Mouse (Mus musculus) hindbrain, embryonic 14.5 days (tissue): ENCODE results near the gene Crabp1. TPM values are rescaled to one million over a fixed set of nuclear protein-coding genes. Genes with fewer than 3 reads are reported as not detected.
A peak's percentile ranks its signal among the peaks of the same experiment; 100 is the strongest.

Source experiments
- ATAC-seq: fragments of 200-750 bp; cut with Nextera tagmentation; 2 replicates; pipeline ENCODE4 v1.8.0; 2017; ENCODE audit warnings: moderate number of reproducible peaks, mild to moderate bottlenecking, moderate TSS enrichment, moderate library complexity; ENCODE audit not compliant: low FRiP score
- DNase-seq: peaks from one replicate; pipeline ENCODE4 v3.0.0-alpha.2; 2015; ENCODE audit warnings: low spot score
- H3K27ac ChIP-seq: fragments of 300-500 bp; sonication (generic); 2 replicates; pipeline ENCODE4 v1.5.1; 2014; ENCODE audit warnings: mild to moderate bottlenecking, moderate library complexity
- H3K27me3 ChIP-seq: fragments of 300-500 bp; sonication (generic); 2 replicates; pipeline ENCODE4 v1.6.1; 2014; ENCODE audit warnings: mild to moderate bottlenecking, low read length, mixed read lengths; ENCODE audit not compliant: control insufficient read depth, insufficient read depth
- H3K36me3 ChIP-seq: fragments of 300-500 bp; sonication (generic); replicated peaks from 2 replicates; pipeline ENCODE4 v1.6.1; 2014; ENCODE audit not compliant: control insufficient read depth, insufficient read depth
- H3K4me1 ChIP-seq: fragments of 300-500 bp; sonication (generic); replicated peaks from 2 replicates; pipeline ENCODE4 v1.6.1; 2014; ENCODE audit warnings: antibody characterized with exemption, low read length, mixed read lengths; ENCODE audit not compliant: control insufficient read depth, insufficient read depth
- H3K4me2 ChIP-seq: fragments of 300-500 bp; sonication (generic); replicated peaks from 2 replicates; pipeline ENCODE4 v1.6.1; 2014; ENCODE audit warnings: mild to moderate bottlenecking, moderate library complexity
- H3K4me3 ChIP-seq: fragments of 300-500 bp; sonication (generic); replicated peaks from 2 replicates; pipeline ENCODE4 v1.5.1; 2014; ENCODE audit warnings: mild to moderate bottlenecking, low read length
- H3K9ac ChIP-seq: fragments of 300-500 bp; sonication (generic); 2 replicates; pipeline ENCODE4 v1.6.1; 2014
- H3K9me3 ChIP-seq: fragments of 300-500 bp; sonication (generic); 2 replicates; pipeline ENCODE4 v1.6.1; 2016; ENCODE audit warnings: low read length; ENCODE audit not compliant: control insufficient read depth
- whole genome bisulfite sequencing: fragments of 180-500 bp; shearing (Covaris S2); extraction: QIAGEN DNeasy Blood & Tissue Kit; methylation state at CpG from one replicate; pipeline ENCODE4 v1.1.7; 2014; 5-methylcytosine and 5-hydroxymethylcytosine counted together
- polyA plus RNA-seq: library from polyadenylated mRNA; unstranded; fragments of >200 nt; fragmentation: Nextera tagmentation; extraction: Ambion mirVana; gene quantifications from 2 replicates; pipeline ENCODE4 v1.2.1, GENCODE M21; 2014

The Crabp1 gene
- polyA plus RNA-seq, 1 experiment from 2014 or later = 364 TPM

- Histone ChIP-seq H3K4me2 (peak overlapping the region; percentile 81), H3K9ac (no peak overlapping the region), H3K27ac (no peak overlapping the region), H3K9me3 (no peaks in the 10 kb centered on the region), H3K4me1 (0 out of 2 replicates have a peak, but pooled peaks cover 26% of the 10 kb centered on the region), H3K36me3 (no peaks in the 10 kb centered on the region), H3K27me3 (peaks cover 35% of the 10 kb centered on the region), H3K4me3 (peak overlapping the region; percentile 36)
- ATAC-seq (no peak), DNase-seq (no peak)
- 21% methylated on average over 12 of the region's 12 CpGs for WGBS
Observed at GRCm38 (mm10) chr9:54764091-54764490, 457 bp upstream of the Crabp1 start.

GRCm38 (mm10) chr9:54765336-54766085 is 963 bp downstream of the Crabp1 start:
- under 1% methylated on average over 41 of the region's 41 CpGs for WGBS
- Histone ChIP-seq H3K9ac (peak overlapping the region; percentile 28), H3K4me1 (0 out of 2 replicates have a peak, but pooled peaks cover 33% of the 10 kb centered on the region), H3K27me3 (peaks cover 35% of the 10 kb centered on the region), H3K27ac (no peak overlapping the region), H3K36me3 (no peaks in the 10 kb centered on the region), H3K4me3 (peak overlapping the region; percentile 36), H3K9me3 (no peaks in the 10 kb centered on the region), H3K4me2 (peak overlapping the region; percentile 81)
- DNase-seq (no peak), ATAC-seq (0 out of 2 replicates have a peak, but pooled peaks have one; percentile 38)

GRCm38 (mm10) chr9:54770140-54770780 is 5.7 kb downstream of the Crabp1 start:
- Histone ChIP-seq H3K4me3 (no peak overlapping the region), H3K36me3 (no peaks in the 10 kb centered on the region), H3K27ac (no peak overlapping the region), H3K4me2 (no peak overlapping the region), H3K27me3 (peaks cover 7% of the 10 kb centered on the region), H3K9ac (no peak overlapping the region), H3K4me1 (0 out of 2 replicates have a peak, but pooled peaks cover 22% of the 10 kb centered on the region), H3K9me3 (no peaks in the 10 kb centered on the region)
- ATAC-seq (no peak), DNase-seq (no peak)
- WGBS = 39% methylated on average over 11 of the region's 11 CpGs

GRCm38 (mm10) chr9:54776451-54776982 is 12.0 kb downstream of the Crabp1 start:
- DNase-seq = peak; percentile 50
- no peak for ATAC-seq
- no peaks in the 10 kb centered on the region for H3K27me3 ChIP-seq
- H3K4me1 ChIP-seq = no peaks in the 10 kb centered on the region
- no peaks in the 10 kb centered on the region for H3K9me3 ChIP-seq
- WGBS = 84% methylated on average over 13 of the region's 13 CpGs
- no peak overlapping the region for H3K27ac ChIP-seq
- no peak overlapping the region for H3K4me3 ChIP-seq
- H3K4me2 ChIP-seq = no peak overlapping the region
- H3K36me3 ChIP-seq = no peaks in the 10 kb centered on the region
- H3K9ac ChIP-seq = no peak overlapping the region

GRCm38 (mm10) chr9:54779280-54779679 is 14.7 kb downstream of the Crabp1 start:
- Histone ChIP-seq H3K27me3 (no peaks in the 10 kb centered on the region), H3K4me2 (no peak overlapping the region), H3K9ac (no peak overlapping the region), H3K4me3 (no peak overlapping the region), H3K9me3 (no peaks in the 10 kb centered on the region), H3K36me3 (no peaks in the 10 kb centered on the region), H3K4me1 (no peaks in the 10 kb centered on the region), H3K27ac (no peak overlapping the region)
- no peak for ATAC-seq
- DNase-seq = no peak
- WGBS = 80% methylated on average over 8 of the region's 8 CpGs

- Histone ChIP-seq H3K9me3 (no peaks in the 10 kb centered on the region), H3K27me3 (no peaks in the 10 kb centered on the region), H3K4me2 (no peak overlapping the region), H3K4me1 (peaks cover 4% of the 10 kb centered on the region; the same call in 1 of the 2 replicates), H3K4me3 (no peak overlapping the region), H3K36me3 (no peaks in the 10 kb centered on the region), H3K9ac (no peak overlapping the region), H3K27ac (no peak overlapping the region)
- DNase-seq (no peak), ATAC-seq (no peak)
- 55% methylated on average over 15 of the region's 15 CpGs for WGBS
Observed at GRCm38 (mm10) chr9:54782504-54782903, 18.0 kb downstream of the Crabp1 start.

GRCm38 (mm10) chr9:54784003-54784402 is 19.5 kb downstream of the Crabp1 start:
- WGBS = 38% methylated on average over 3 of the region's 3 CpGs
- Histone ChIP-seq H3K9ac (no peak overlapping the region), H3K4me3 (no peak overlapping the region), H3K36me3 (no peaks in the 10 kb centered on the region), H3K4me2 (no peak overlapping the region), H3K27me3 (no peaks in the 10 kb centered on the region), H3K9me3 (no peaks in the 10 kb centered on the region), H3K27ac (no peak overlapping the region), H3K4me1 (peaks cover 8% of the 10 kb centered on the region; the same call in 1 of the 2 replicates)
- no peak for DNase-seq
- ATAC-seq = no peak

GRCm38 (mm10) chr9:54785215-54785614 is 20.7 kb downstream of the Crabp1 start:
- ATAC-seq (no peak), DNase-seq (no peak)
- H3K27ac ChIP-seq = no peak overlapping the region
- H3K4me1 ChIP-seq = peaks cover 8% of the 10 kb centered on the region; the same call in 1 of the 2 replicates
- H3K9me3 ChIP-seq = no peaks in the 10 kb centered on the region
- no peaks in the 10 kb centered on the region for H3K27me3 ChIP-seq
- H3K4me3 ChIP-seq = no peak overlapping the region
- WGBS = 86% methylated on average over 3 of the region's 3 CpGs
- no peaks in the 10 kb centered on the region for H3K36me3 ChIP-seq
- H3K9ac ChIP-seq = no peak overlapping the region
- no peak overlapping the region for H3K4me2 ChIP-seq

- Histone ChIP-seq H3K9ac (no peak overlapping the region), H3K27me3 (no peaks in the 10 kb centered on the region), H3K36me3 (no peaks in the 10 kb centered on the region), H3K27ac (no peak overlapping the region), H3K9me3 (no peaks in the 10 kb centered on the region), H3K4me1 (peaks cover 8% of the 10 kb centered on the region; the same call in 1 of the 2 replicates), H3K4me2 (no peak overlapping the region), H3K4me3 (no peak overlapping the region)
- DNase-seq (no peak), ATAC-seq (no peak)
- 94% methylated on average over 1 of the region's 1 CpGs for WGBS
Observed at GRCm38 (mm10) chr9:54786083-54786482, 21.5 kb downstream of the Crabp1 start.
